Mouse (Mus musculus) ES-E14 (cell line): Measurements from ENCODE around the gene Ctnnd2.

Experiments
- CHD2 ChIP-seq: IDR thresholded peaks from 2 replicates; pipeline ENCODE4 v1.6.1; 2014; ENCODE audit warnings: mild to moderate bottlenecking, low read depth, low read length, inconsistent platforms
- MAFK ChIP-seq: IDR thresholded peaks from 2 replicates; pipeline ENCODE4 v1.6.1; 2014; ENCODE audit warnings: mild to moderate bottlenecking, low read depth, low read length, inconsistent platforms; ENCODE audit not compliant: insufficient read depth

DNA sequence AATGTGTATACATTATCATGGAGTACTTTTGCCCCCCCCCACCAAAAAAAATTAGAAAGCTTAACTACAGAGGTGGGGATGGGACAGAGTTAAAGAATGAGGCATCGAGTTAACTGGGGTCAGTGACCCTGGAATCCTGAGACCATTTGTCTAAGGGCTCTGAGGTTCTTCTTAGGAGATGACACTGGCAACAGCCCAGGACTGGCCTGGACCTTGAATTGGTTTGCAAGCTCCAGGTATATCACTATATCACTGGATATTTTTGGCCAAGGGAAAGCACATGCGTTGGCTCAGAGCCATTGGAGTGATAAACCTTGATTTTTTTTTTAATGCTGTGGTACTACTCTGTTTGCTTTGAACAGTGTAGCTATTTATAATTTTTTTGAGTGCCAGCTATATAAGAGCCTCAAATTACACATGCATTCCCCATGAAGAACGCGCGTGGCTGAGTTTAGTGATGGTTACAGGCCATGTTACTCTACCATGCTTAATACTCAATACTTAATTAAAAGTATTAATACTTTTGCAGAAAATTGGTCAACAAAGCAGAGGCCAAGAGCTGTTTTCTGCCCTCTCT, 291.2 kb downstream of the Ctnnd2 start:
- no peak for TF ChIP-seq CHD2
- no peak for TF ChIP-seq MAFK
